Mouse (Mus musculus) megakaryocyte, embryonic 14.5 days (primary cell): ENCODE measurements around the gene Cerk.

ENCODE experiments used
- FLI1 ChIP-seq: IDR thresholded peaks from 2 replicates; pipeline ENCODE4 v1.6.1; 2012; ENCODE audit warnings: low read length, inconsistent platforms, mixed read lengths
- GATA1 ChIP-seq: IDR thresholded peaks from 3 replicates; pipeline ENCODE4 v1.6.1; 2012; ENCODE audit warnings: mixed read lengths, low read length, inconsistent platforms, borderline replicate concordance

DNA sequence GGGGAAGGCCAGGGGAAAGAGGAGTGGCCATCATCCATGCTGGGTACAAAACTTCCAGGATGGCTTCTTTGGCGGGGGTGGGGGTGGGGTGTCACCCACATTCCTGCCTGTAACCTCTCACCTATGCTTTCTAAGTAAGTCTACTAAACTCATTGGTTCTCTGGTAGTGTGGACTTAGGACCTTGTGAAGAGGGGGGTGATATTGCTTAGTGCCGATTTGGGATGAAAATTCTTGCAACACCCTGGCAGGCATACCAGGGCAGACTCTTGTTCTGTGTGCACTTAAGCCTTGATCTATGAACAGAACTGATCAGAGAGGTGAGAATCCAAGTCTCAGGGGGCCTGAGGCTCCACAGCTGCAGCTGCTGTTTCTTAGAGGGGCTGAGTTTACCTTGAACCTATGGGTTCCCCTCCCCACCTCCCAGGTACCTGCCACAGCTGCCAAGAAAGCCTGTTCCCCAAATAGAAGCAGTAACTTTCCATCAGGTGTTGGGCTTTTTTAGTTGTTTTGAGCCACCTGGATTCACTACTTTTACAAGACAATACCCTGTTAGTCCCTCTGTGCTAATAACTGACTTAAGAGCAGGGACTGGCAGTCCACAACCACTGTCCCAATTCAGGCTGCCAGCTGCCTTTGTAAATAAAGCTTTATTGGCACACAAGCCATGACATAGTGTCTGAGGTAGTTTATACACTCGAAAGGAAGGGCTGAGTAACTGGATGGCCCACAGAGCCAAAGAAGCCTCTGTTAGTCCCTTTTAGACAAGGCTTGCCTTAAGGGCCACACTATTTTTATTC, 10.5 kb downstream of the Cerk start:
- TF ChIP-seq GATA1 = no peak
- TF ChIP-seq FLI1 = no peak
